Mouse (Mus musculus) hindbrain, embryonic 10.5 days (tissue): Measurements from ENCODE around the gene Rtl10. TPM values are rescaled to one million over a fixed set of nuclear protein-coding genes. Genes with fewer than 3 reads are reported as not detected.

ENCODE experiments used
- DNase-seq: peaks from one replicate; pipeline ENCODE4 v3.0.0-alpha.2; 2017; ENCODE audit warnings: low spot score
- H3K27ac ChIP-seq: fragments of 300-500 bp; sonication (generic); 2 replicates; pipeline ENCODE4 v1.5.1; 2016; ENCODE audit warnings: mild to moderate bottlenecking, moderate library complexity
- H3K27me3 ChIP-seq: fragments of 300-500 bp; sonication (generic); 2 replicates; pipeline ENCODE4 v1.6.1; 2016; ENCODE audit warnings: mild to moderate bottlenecking; ENCODE audit not compliant: poor library complexity, insufficient read depth, severe bottlenecking
- H3K36me3 ChIP-seq: fragments of 300-500 bp; sonication (generic); 2 replicates; pipeline ENCODE4 v1.6.1; 2016; ENCODE audit warnings: mild to moderate bottlenecking, moderate library complexity
- H3K4me1 ChIP-seq: fragments of 300-500 bp; sonication (generic); replicated peaks from 2 replicates; pipeline ENCODE4 v1.6.1; 2016; ENCODE audit warnings: mild to moderate bottlenecking
- H3K4me3 ChIP-seq: fragments of 300-500 bp; sonication (generic); 2 replicates; pipeline ENCODE4 v1.5.1; 2016; ENCODE audit warnings: mild to moderate bottlenecking, moderate library complexity
- H3K9me3 ChIP-seq: fragments of 300-500 bp; sonication (generic); 2 replicates; pipeline ENCODE4 v1.6.1; 2016; ENCODE audit warnings: mild to moderate bottlenecking, moderate library complexity
- WGBS: fragments of 180-500 bp; shearing (Covaris S2); methylation state at CpG from one replicate; pipeline ENCODE4 v1.1.7; 2016; 5-methylcytosine and 5-hydroxymethylcytosine counted together
- polyA plus RNA-seq: library from polyadenylated mRNA; unstranded; fragments of >200 nt; fragmentation: Nextera tagmentation; extraction: Ambion mirVana; gene quantifications from 2 replicates; pipeline ENCODE4 v1.2.1, GENCODE M21; 2016

Gene Rtl10
- polyA plus RNA-seq, 1 experiment from 2014 or later = 2.2 TPM

DNA sequence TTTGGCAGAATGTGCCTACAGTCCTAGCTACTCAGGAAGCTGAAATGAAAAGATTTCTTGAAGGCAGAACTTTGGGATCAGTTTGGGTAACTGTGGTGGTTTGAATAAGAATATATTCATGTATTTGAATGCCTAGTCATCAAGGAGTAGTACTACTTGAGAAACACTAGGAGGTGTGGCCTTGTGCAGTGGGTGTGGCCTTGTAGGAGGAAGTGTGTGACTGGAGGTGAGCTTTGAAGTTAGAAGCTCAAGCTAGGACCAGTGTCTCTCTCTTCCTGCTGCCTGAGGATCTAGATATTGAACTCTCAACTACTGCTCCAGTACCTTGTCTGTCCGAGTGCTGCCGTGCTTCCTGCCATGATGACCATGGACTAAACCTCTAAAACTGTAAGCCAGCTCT, 12.6 kb upstream of the Rtl10 start:
- no peak overlapping the region for H3K4me3 ChIP-seq
- H3K4me1 ChIP-seq = peaks cover 27% of the 10 kb centered on the region
- no peaks in the 10 kb centered on the region for H3K36me3 ChIP-seq
- no peak for DNase-seq
- H3K9me3 ChIP-seq = 0 out of 2 replicates have a peak, but pooled peaks cover 3% of the 10 kb centered on the region
- H3K27me3 ChIP-seq = peaks cover 23% of the 10 kb centered on the region
- no peak overlapping the region for H3K27ac ChIP-seq
- 98% methylated on average over 2 of the region's 2 CpGs for WGBS

DNA sequence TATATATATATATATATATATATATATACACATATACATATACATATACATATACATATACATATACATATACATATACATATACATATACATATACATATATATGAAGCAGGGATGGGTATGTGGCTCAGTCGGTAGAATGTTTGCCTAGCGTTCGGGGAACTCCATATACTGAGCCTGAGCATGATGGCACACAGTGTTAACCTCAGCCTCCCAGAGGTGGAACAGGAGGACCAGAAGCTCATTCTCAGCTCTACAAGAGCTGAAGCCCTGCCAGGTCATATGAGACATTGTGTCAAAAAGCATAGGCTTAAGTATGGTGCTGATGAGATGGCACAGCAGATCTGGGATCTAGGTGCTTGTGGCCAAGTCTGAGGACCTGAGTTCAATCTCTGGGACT, 8.4 kb upstream of the Rtl10 start:
- 95% methylated on average over 3 of the region's 3 CpGs for WGBS
- Histone ChIP-seq H3K9me3 (0 out of 2 replicates have a peak, but pooled peaks cover 3% of the 10 kb centered on the region), H3K27me3 (no peaks in the 10 kb centered on the region), H3K36me3 (no peaks in the 10 kb centered on the region), H3K27ac (no peak overlapping the region), H3K4me1 (peaks cover 2% of the 10 kb centered on the region), H3K4me3 (no peak overlapping the region)
- no peak for DNase-seq

DNA sequence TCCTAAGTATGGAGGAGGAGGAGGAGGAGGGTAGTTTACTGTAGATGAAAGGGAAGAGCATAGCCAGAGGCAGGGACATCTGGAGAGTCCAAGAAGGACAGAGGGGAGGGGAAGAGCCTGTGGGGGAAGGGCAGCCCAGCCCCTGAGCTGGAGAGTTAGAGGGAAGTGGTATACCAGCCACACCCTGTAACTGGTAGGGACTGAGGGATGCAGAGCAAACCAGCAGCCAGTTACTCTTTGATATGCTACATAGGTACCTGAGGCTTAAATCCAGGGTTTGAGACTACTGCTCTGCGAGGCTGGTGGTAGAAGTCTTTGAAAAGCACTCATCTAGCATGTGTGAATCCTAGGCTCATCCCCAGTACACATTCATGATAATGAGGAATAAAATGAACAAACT, 7.8 kb upstream of the Rtl10 start:
- Histone ChIP-seq H3K27me3 (no peaks in the 10 kb centered on the region), H3K9me3 (0 out of 2 replicates have a peak, but pooled peaks cover 3% of the 10 kb centered on the region), H3K27ac (no peak overlapping the region), H3K36me3 (no peaks in the 10 kb centered on the region), H3K4me3 (no peak overlapping the region), H3K4me1 (no peaks in the 10 kb centered on the region)
- WGBS = 60% methylated on average over 1 of the region's 1 CpGs
- DNase-seq = no peak

- no peaks in the 10 kb centered on the region for H3K27me3 ChIP-seq
- peaks cover 20% of the 10 kb centered on the region for H3K36me3 ChIP-seq
- no peaks in the 10 kb centered on the region for H3K9me3 ChIP-seq
- peaks cover 28% of the 10 kb centered on the region for H3K4me1 ChIP-seq
- no peak for DNase-seq
- WGBS = 13% methylated on average over 6 of the region's 6 CpGs
- H3K27ac ChIP-seq = peak overlapping the region; percentile 95
- peak overlapping the region; percentile 84 for H3K4me3 ChIP-seq
These were observed 711 bp upstream of the Rtl10 start for GRCm38 (mm10) chr16:18497865-18498515.

DNA sequence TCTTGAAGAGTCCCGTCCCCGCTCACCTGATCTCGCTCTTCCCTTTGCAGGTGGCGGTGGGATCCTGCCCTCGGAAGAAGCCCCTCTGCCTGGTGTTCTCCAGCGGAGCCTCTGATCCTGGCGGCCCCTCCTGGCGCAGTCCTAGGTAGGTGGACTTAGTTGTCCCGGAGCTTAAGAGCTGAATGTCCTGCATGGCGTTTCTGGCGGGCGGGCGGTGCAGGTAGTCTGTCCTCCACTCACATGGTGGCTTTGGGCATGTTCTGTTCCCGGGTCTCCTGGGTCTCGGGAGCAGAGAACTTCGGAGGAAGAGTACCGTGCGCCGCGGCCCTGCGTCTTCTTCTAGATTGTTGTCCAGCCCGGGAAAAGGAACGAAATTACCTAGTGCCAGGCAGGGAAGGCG, 295 bp downstream of the Rtl10 start:
- under 1% methylated on average over 24 of the region's 24 CpGs for WGBS
- peak overlapping the region; percentile 95 for H3K27ac ChIP-seq

GRCm38 (mm10) chr16:18501531-18501930, 2.8 kb downstream of the Rtl10 start:
- DNase-seq = no peak
- H3K9me3 ChIP-seq = no peaks in the 10 kb centered on the region
- peaks cover 28% of the 10 kb centered on the region for H3K4me1 ChIP-seq
- no peak overlapping the region for H3K27ac ChIP-seq
- no peak overlapping the region for H3K4me3 ChIP-seq
- WGBS = 97% methylated on average over 6 of the region's 6 CpGs
- H3K36me3 ChIP-seq = peaks cover 33% of the 10 kb centered on the region
- H3K27me3 ChIP-seq = no peaks in the 10 kb centered on the region

More for the DNA sequence above, 295 bp downstream of the Rtl10 start:
- no peak for DNase-seq
- peaks cover 26% of the 10 kb centered on the region for H3K36me3 ChIP-seq
- peak overlapping the region; percentile 84 for H3K4me3 ChIP-seq
- H3K27me3 ChIP-seq = no peaks in the 10 kb centered on the region
- peaks cover 28% of the 10 kb centered on the region for H3K4me1 ChIP-seq
- no peaks in the 10 kb centered on the region for H3K9me3 ChIP-seq

DNA sequence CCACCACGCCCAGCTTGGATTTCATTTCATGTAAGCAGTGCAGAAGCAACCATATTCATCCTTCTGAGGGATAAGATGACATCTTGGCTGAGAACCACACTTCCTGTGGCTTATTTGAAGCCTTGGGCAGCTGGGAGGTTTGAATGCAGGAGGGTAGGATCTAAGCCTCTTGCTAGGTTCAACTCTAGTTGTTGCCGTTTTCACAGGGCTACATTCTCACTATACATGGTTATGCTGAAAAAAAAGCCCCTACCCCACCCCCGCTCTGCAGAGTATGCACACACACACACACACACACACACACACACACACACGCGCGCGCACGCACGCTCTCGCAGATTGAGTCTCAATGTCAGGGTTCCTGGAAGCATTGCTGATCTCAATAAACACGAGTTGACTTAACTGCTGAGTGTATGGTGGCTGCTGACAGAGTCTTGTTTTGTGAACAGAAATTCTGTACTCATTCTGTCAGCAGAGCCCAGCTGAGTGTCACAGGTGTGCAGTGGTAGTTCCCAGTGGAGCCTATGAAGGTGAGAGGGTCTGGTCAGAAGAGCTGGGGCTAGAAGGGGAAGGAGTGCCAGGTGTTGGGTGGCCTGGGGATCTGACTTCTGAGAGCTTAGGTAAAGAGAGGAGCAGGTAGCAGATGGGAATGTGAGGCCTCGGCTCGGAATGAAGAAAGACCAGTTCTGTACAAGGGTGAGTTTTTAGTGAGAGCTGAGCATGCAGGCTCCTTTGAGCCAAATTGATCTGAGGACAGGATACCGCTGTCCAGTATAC, 5.1 kb downstream of the Rtl10 start:
- H3K9me3 ChIP-seq = no peaks in the 10 kb centered on the region
- H3K4me1 ChIP-seq = peaks cover 16% of the 10 kb centered on the region
- H3K27ac ChIP-seq = no peak overlapping the region
- no peaks in the 10 kb centered on the region for H3K27me3 ChIP-seq
- no peak overlapping the region for H3K4me3 ChIP-seq
- DNase-seq = no peak
- 95% methylated on average over 14 of the region's 14 CpGs for WGBS
- H3K36me3 ChIP-seq = peaks cover 33% of the 10 kb centered on the region

- WGBS = 93% methylated on average over 3 of the region's 3 CpGs
These were observed 8.0 kb downstream of the Rtl10 start for GRCm38 (mm10) chr16:18506524-18507199.

DNA sequence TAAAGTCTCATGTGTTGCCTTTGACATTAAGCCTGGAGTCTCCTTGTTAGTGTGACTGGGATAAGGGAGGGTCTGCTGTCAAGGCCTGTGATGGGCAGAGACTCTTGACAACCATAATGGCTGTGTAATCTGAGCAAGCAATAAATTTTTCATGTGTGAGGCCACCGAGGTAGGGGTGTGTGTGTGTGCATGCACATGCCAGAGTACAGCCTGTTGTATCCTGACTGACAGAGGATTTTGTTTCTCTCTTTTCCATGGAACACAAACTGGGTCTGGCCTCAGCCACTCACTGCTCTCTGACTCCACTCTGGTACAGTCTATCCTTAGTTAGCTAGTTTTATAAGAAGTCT, 8.5 kb downstream of the Rtl10 start:
- H3K27ac ChIP-seq = no peak overlapping the region
- H3K4me3 ChIP-seq = no peak overlapping the region
- WGBS = 72% methylated on average over 1 of the region's 1 CpGs
- no peak for DNase-seq
- H3K4me1 ChIP-seq = peaks cover 6% of the 10 kb centered on the region; the same call in 1 of the 2 replicates
- H3K27me3 ChIP-seq = no peaks in the 10 kb centered on the region
- peaks cover 17% of the 10 kb centered on the region for H3K36me3 ChIP-seq
- H3K9me3 ChIP-seq = no peaks in the 10 kb centered on the region

More at GRCm38 (mm10) chr16:18506524-18507199, 8.0 kb downstream of the Rtl10 start:
- DNase-seq = no peak
- Histone ChIP-seq H3K36me3 (peaks cover 22% of the 10 kb centered on the region), H3K4me3 (no peak overlapping the region), H3K4me1 (peaks cover 6% of the 10 kb centered on the region; the same call in 1 of the 2 replicates), H3K27me3 (no peaks in the 10 kb centered on the region), H3K9me3 (no peaks in the 10 kb centered on the region), H3K27ac (no peak overlapping the region)

DNA sequence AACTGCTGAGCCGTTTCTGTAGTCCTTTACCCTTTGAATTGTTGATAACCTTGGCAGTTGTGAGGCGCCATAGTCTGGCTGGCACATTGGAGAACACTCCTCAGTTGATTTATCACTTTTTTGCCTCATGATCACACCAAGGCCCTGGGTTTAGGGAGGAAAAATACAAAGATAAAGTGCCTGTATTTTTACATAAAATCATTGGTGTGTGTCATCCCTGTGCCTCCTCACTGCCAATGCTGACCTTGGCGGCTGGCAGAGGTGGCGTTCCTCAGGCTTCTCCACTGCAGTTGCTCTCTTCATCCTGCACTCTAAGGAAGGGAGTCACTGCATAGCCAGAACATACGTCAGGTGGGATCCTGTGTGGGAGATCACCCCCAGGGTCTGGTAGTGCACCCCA, 13.0 kb downstream of the Rtl10 start:
- Histone ChIP-seq H3K9me3 (no peaks in the 10 kb centered on the region), H3K36me3 (no peaks in the 10 kb centered on the region), H3K27ac (no peak overlapping the region), H3K4me1 (peaks cover 6% of the 10 kb centered on the region; the same call in 1 of the 2 replicates), H3K4me3 (no peak overlapping the region), H3K27me3 (no peaks in the 10 kb centered on the region)
- no peak for DNase-seq
- WGBS = 89% methylated on average over 5 of the region's 5 CpGs

DNA sequence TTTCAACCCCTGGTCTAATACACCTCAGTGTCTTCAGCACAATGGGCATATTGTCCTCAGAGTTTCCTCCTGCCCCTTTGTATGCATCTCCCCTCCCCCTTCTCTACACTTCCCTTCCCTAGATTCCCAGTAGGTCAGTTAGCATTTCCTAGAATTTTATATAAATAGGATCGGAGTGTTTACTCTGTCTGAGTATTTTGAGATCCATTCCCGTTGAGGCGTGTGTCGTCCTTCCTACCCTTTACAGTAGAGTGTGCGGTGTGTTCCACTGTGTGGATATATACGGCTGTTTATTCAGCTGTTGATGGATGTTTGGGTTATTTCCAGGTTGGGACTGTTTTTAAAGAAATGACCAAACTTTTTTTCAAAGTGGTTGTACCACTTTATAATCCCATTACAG, 14.8 kb downstream of the Rtl10 start:
- 75% methylated on average over 6 of the region's 6 CpGs for WGBS
- Histone ChIP-seq H3K27me3 (no peaks in the 10 kb centered on the region), H3K36me3 (no peaks in the 10 kb centered on the region), H3K4me1 (peaks cover 6% of the 10 kb centered on the region; the same call in 1 of the 2 replicates), H3K4me3 (no peak overlapping the region), H3K9me3 (no peaks in the 10 kb centered on the region), H3K27ac (no peak overlapping the region)
- no peak for DNase-seq

DNA sequence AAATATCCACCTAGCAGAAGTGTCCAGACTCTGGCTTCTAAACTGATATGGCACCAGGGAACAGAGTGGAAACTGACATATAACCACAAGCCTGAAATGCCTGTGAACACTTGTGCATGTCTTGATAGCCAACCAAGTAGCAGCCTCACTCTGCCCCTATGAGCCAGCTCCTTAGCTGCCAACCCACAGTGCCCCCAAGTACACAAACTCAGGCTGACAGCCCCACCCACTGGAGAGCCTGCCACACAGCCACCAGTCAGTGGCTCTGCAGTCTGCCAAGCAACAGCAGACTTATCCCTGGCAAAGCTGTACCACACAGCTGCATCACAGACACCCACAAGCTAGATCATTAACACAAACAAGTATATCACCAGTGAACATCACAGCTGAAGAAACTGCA, 19.4 kb downstream of the Rtl10 start:
- no peak for DNase-seq
- Histone ChIP-seq H3K27ac (no peak overlapping the region), H3K36me3 (no peaks in the 10 kb centered on the region), H3K27me3 (no peaks in the 10 kb centered on the region), H3K9me3 (no peaks in the 10 kb centered on the region), H3K4me3 (no peak overlapping the region), H3K4me1 (no peaks in the 10 kb centered on the region)
